Mouse (Mus musculus): Measurements from ENCODE around the gene Pramel1. TPM values are rescaled to one million over a fixed set of nuclear protein-coding genes. Genes with fewer than 3 reads are reported as not detected.
A peak's percentile ranks its signal among the peaks of the same experiment; 100 is the strongest.
"Not testable (repeated sequence)": the region's sequence is repeated elsewhere in the genome, so short reads cannot be mapped to it uniquely, and the experiment has no call there.

The Pramel1 gene
- polyA plus RNA-seq, 1 experiment from 2014 or later: not detected

DNA sequence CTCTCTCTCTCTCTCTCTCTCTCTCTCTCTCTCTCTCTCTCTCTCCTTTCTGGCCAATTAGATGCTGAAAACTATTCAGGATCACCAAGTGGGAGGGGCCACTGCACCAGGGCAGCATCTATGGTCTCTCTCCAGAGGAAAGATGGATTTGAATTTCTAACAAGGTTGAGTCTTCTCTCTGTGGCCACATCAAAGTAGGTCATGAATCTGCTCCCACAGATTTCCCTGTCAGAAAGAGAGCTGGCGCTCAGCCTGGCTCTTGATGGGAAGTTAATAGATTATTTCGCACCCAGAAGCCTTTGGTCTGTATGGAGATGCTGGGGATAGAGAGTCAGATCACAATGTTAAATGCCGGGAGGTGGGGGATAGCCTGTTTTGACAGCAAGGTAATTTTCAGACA is 12.1 kb upstream of the Pramel1 start:
- no peak for ATAC-seq (ENCODE audit: borderline replicate concordance, extremely low read depth, low FRiP score, low TSS enrichment)
- H3K9ac ChIP-seq: no peak overlapping the region
- no peaks in the 10 kb centered on the region for H3K36me3 ChIP-seq
- no peak overlapping the region for H3K4me3 ChIP-seq
- no peak overlapping the region for H3K27ac ChIP-seq
- H3K4me1 ChIP-seq: no peaks in the 10 kb centered on the region
- no peaks in the 10 kb centered on the region for H3K9me3 ChIP-seq
- H3K4me2 ChIP-seq: no peak overlapping the region
- WGBS: 67% methylated on average over 3 of the region's 3 CpGs
- H3K27me3 ChIP-seq: peaks cover 11% of the 10 kb centered on the region; the same call in 1 of the 2 replicates

DNA sequence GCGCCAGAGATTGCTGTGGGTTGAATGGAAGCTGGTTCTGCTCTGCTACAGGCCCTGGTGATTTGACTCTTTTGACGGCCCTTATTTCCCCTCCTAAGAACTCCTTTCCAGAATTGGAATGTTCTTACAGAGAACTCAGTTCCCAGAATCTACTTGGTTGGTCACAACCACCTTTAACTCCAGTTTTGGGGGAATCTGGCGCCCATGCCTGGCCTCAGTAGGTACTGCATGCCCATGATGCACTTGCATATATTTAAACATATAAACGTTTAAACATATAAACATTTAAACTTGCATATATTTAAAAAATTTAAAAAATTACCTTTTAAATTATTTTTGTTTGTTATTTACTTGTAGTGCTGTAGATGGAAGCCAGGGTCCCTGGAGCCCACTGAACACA is 10.6 kb upstream of the Pramel1 start:
- Histone ChIP-seq H3K36me3 (no peaks in the 10 kb centered on the region), H3K9ac (no peak overlapping the region), H3K9me3 (no peaks in the 10 kb centered on the region), H3K4me1 (no peaks in the 10 kb centered on the region), H3K27me3 (peaks cover 11% of the 10 kb centered on the region; the same call in 1 of the 2 replicates), H3K4me3 (no peak overlapping the region), H3K27ac (no peak overlapping the region), H3K4me2 (no peak overlapping the region)
- no peak for ATAC-seq (ENCODE audit: borderline replicate concordance, extremely low read depth, low FRiP score, low TSS enrichment)
- WGBS: 37% methylated on average over 4 of the region's 4 CpGs

DNA sequence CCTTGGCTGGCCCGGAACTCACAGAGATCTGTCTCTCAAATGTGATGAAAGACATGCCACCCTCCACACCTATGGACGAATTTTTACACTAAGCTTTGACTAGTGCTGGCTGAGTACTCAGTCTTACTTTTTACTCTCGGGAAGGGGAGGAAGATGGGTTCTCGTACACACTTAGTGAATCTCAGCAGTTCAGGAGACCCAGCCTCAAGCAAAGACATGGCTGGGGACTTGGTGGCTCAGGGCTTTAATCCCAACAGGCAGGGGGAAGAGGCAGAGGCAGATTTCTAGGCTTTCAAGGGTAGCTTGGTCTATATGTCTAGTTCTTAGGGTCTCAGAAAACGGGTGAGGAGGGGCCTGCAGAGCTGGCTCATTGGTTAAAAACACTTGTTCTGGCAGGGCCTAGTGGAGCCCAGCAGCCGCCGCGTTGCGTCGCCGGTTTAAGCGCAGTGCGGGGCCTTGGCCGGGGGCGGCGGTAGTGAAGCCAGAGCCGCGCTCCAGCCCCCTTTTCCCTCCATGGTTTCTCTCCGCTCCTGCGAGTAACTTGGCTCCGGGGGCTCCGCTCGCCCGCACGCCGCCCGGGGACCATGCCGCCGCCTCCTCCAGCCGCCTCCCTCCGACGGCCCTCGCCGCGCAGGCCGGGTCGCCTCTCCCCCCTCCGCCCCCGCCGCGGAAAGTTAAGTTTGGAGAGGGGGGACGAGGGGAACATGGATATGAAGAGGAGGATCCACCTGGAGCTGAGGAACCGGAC is 5.1 kb upstream of the Pramel1 start:
- Histone ChIP-seq H3K36me3 (no peaks in the 10 kb centered on the region), H3K27ac (no peak overlapping the region), H3K4me2 (peak overlapping the region; percentile 69), H3K27me3 (no peaks in the 10 kb centered on the region), H3K9me3 (no peaks in the 10 kb centered on the region), H3K4me3 (peak overlapping the region; percentile 40), H3K4me1 (no peaks in the 10 kb centered on the region), H3K9ac (peak overlapping the region; percentile 34; the same call in 1 of the 2 replicates)
- ATAC-seq (ENCODE audit: borderline replicate concordance, extremely low read depth, low FRiP score, low TSS enrichment): peak; percentile 77; the same call in 1 of the 2 replicates
- WGBS: 11% methylated on average over 22 of the region's 43 CpGs

DNA sequence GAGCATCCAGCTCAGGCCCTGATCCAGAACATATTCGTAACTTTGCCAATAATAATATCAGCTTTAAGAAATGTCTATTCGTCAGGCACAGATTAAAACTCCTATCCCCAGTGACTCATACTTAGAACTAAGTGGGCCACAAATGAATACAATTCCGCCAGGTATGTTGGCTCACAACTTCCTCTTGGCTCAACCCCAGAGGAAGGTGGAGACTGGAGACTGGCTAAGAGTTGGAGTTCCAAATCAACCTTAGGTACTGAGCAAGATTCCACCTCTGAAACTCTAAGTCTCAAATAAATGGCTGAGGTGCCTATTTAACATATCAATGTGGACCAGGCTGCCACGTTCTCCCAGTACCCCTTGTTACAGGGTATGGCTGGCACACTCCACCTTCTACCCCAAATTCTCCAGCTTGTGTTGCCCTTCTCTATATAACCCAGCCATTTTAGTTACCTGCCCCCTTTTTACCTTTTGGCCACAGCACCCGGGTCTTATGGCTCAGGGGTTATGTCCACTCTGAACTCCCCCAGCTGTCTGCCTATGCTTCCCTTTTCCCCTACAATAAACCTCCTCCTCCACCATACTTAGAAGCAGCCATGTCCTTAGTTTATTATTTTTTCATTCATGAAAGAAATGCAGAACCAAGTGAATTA is 17.5 kb downstream of the Pramel1 start:
- Histone ChIP-seq H3K36me3 (peaks cover 24% of the 10 kb centered on the region), H3K9me3 (no peaks in the 10 kb centered on the region), H3K4me3 (peak overlapping the region; percentile 68), H3K4me1 (0 out of 2 replicates have a peak, but pooled peaks cover 6% of the 10 kb centered on the region), H3K27ac (no peak overlapping the region), H3K27me3 (no peaks in the 10 kb centered on the region), H3K4me2 (peak overlapping the region; percentile 50), H3K9ac (peak overlapping the region; percentile 52; the same call in 1 of the 2 replicates)
- 63% methylated on average over 5 of the region's 5 CpGs for WGBS
- ATAC-seq (ENCODE audit: borderline replicate concordance, extremely low read depth, low FRiP score, low TSS enrichment): 0 out of 2 replicates have a peak, but pooled peaks have one; percentile 20

DNA sequence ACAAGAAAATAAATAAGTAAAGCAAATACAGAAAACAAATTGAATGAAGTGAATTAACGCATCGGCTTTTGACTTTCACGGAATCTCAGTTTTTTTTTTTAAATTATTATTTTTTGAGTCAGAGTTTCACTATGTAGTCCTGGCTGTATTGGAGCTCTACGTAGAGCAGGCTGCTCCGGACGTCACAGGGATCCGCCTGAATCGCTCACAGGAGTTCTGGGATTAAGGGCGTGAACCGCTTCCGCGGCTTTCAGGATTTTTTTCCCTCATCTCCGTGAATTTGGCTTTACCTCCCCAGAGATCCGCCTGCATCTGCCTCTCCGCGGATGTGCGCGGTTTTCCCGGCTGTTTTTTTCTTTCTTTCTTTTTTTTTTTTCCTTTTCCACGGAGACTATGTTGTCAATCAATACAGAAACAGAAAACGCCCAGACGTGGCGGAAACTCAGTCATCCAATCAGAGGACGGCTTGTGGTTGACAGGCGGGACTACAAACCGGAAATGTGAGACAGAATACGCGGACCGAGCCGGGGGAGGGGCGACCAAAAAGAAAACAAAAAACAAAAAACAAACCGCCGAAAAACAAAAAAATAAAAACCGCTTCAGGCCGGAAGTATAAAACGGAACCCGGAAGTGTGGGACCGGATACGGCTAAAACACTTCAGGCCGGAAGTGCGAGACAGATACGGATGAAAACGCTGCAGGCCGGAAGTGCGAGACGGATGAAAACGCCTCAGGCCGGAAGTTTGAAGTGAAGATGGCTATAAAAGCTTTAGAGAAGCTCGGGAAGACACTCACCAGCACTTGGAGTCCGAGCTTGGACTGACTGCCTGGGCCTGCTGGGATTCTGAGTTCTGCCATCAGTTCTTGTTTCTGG is 18.2 kb downstream of the Pramel1 start, which contains the start of gene Pramef8:
Gene Pramef8 (plus strand): TSS at position 208 of the 874 bp plus-strand sequence.
- no peaks in the 10 kb centered on the region for H3K27me3 ChIP-seq
- no peaks in the 10 kb centered on the region for H3K9me3 ChIP-seq
- H3K4me2 ChIP-seq: peak within 1 kb of the TSS; percentile 50
- H3K4me1 ChIP-seq: 0 out of 2 replicates have a peak, but pooled peaks cover 6% of the 10 kb centered on the region
- peak within 1 kb of the TSS; percentile 68 for H3K4me3 ChIP-seq
- peaks cover 31% of the 10 kb centered on the region for H3K36me3 ChIP-seq
- peak within 1 kb of the TSS; percentile 84 for H3K27ac ChIP-seq
- peak; percentile 95 for ATAC-seq (ENCODE audit: borderline replicate concordance, extremely low read depth, low FRiP score, low TSS enrichment)
- H3K9ac ChIP-seq: peak within 1 kb of the TSS; percentile 52
- WGBS: under 1% methylated on average over 50 of the region's 50 CpGs

DNA sequence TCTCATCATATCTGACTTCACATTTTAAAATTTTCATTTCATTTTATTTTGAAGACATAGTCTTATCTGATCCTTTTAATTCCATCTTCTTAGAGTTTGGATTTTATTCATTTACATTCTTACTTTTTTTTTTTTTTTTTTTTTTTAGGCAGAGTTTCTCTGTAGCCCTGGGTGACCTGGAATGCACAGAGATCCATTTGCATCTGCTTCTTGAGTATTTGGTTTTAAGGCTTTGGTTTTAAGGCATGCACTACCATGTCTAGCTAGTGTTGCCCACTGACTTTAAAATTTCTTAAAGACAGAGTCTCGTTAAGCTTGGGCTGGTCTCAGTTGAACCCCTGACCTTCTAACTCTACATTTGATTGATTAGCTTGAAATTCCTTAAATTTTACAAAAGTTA is 19.4 kb downstream of the Pramel1 start:
- WGBS: 88% methylated on average over 1 of the region's 1 CpGs
- peaks cover 42% of the 10 kb centered on the region for H3K36me3 ChIP-seq
- H3K4me2 ChIP-seq: no peak overlapping the region

DNA sequence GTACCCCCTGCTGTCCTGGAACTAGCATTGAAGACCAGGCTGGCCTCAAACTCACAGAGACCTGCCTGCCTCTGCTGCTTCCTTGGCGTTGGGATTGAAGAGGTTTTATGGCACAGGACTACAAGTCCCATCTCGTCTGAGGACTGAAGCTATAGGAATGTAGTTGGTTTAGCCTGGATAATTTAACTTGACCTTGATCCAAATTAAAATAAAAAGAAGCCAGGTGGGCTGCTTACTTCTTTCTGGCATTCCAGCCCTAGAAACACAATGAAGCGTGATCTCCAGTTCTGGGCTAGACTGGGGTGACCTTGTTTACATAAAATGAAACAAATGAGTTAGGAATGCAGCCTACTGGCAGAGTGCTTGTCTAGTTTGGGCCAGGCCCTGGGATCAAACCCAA is 19.9 kb downstream of the Pramel1 start:
- H3K4me1 ChIP-seq: 0 out of 2 replicates have a peak, but pooled peaks cover 6% of the 10 kb centered on the region
- WGBS: 94% methylated on average over 3 of the region's 3 CpGs
- no peak overlapping the region for H3K4me3 ChIP-seq
- no peak for ATAC-seq (ENCODE audit: borderline replicate concordance, extremely low read depth, low FRiP score, low TSS enrichment)
- peaks cover 47% of the 10 kb centered on the region for H3K36me3 ChIP-seq
- H3K9me3 ChIP-seq: no peaks in the 10 kb centered on the region
- H3K27me3 ChIP-seq: no peaks in the 10 kb centered on the region
- H3K27ac ChIP-seq: no peak overlapping the region
- H3K4me2 ChIP-seq: no peak overlapping the region
- H3K9ac ChIP-seq: no peak overlapping the region

More for the DNA sequence above, 19.4 kb downstream of the Pramel1 start:
- no peak for ATAC-seq (ENCODE audit: borderline replicate concordance, extremely low read depth, low FRiP score, low TSS enrichment)
- Histone ChIP-seq H3K27me3 (no peaks in the 10 kb centered on the region), H3K27ac (no peak overlapping the region), H3K9ac (no peak overlapping the region), H3K4me3 (no peak overlapping the region), H3K9me3 (no peaks in the 10 kb centered on the region), H3K4me1 (0 out of 2 replicates have a peak, but pooled peaks cover 6% of the 10 kb centered on the region)

DNA sequence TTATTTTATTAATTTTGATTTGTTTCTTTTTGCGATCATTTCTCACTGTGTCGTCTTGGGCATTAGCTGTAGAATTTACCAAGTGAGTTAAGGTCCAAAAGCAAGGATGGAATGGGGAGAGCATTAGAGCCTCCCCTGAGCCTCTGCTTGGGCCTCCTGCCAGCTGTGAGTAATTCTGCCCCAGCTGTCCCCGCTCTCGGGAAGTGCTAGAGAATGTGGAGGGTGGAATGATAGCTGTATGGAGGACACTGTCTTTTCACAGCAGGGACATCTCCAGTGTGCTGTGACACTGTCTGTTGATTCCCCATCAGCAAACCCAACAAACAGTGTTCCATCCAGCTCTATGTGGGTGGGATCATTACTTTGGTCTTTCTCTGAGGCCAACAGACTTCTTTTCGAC is 32.5 kb downstream of the Pramel1 start:
- not testable (repeated sequence) for H3K4me1 ChIP-seq; ATAC-seq (ENCODE audit: borderline replicate concordance, extremely low read depth, low FRiP score, low TSS enrichment); H3K36me3 ChIP-seq; H3K27ac ChIP-seq; H3K27me3 ChIP-seq; H3K4me2 ChIP-seq; H3K4me3 ChIP-seq; H3K9me3 ChIP-seq; H3K9ac ChIP-seq
- WGBS: 55% methylated on average over 5 of the region's 5 CpGs

Other genes starting within 250 kb of the Pramel1 start
- 10.5 and 11.7 TPM in 2 replicates for gene Prdm2, start 181.4 kb upstream of the Pramel1 start, polyA plus RNA-seq (2015; fragmentation: Nextera tagmentation; extraction: Ambion mirVana)
- 47.2 and 51.0 TPM in 2 replicates for gene Pdpn, start 94.9 kb upstream of the Pramel1 start, polyA plus RNA-seq (2015; fragmentation: Nextera tagmentation; extraction: Ambion mirVana)
- 0.06 and 0.07 TPM in 2 replicates for gene Lrrc38, start 44.7 kb upstream of the Pramel1 start, polyA plus RNA-seq (2015; fragmentation: Nextera tagmentation; extraction: Ambion mirVana)
- gene Pramef8, start 18.0 kb downstream of the Pramel1 start, polyA plus RNA-seq (2015; fragmentation: Nextera tagmentation; extraction: Ambion mirVana): 17.4 and 19.7 TPM in 2 replicates
- gene Oog4, start 55.9 kb downstream of the Pramel1 start, polyA plus RNA-seq (2015; fragmentation: Nextera tagmentation; extraction: Ambion mirVana): not detected in 2 replicates
- not detected in 2 replicates for gene Gm13043, start 116.9 kb downstream of the Pramel1 start, polyA plus RNA-seq (2015; fragmentation: Nextera tagmentation; extraction: Ambion mirVana)
- gene Gm13040, start 141.5 kb downstream of the Pramel1 start, polyA plus RNA-seq (2015; fragmentation: Nextera tagmentation; extraction: Ambion mirVana): not detected in 2 replicates
- not detected in 2 replicates for gene BC080695, start 157.3 kb downstream of the Pramel1 start, polyA plus RNA-seq (2015; fragmentation: Nextera tagmentation; extraction: Ambion mirVana)
- not detected in 2 replicates for gene Gm13057, start 157.3 kb downstream of the Pramel1 start, polyA plus RNA-seq (2015; fragmentation: Nextera tagmentation; extraction: Ambion mirVana)
- not detected in 2 replicates for gene Gm13083, start 220.6 kb downstream of the Pramel1 start, polyA plus RNA-seq (2015; fragmentation: Nextera tagmentation; extraction: Ambion mirVana)

Measured in lung, embryonic 15.5 days (tissue).